Mouse (Mus musculus) heart, embryonic 14.5 days (tissue): ENCODE data around the gene Ifnar1. TPM values are rescaled to one million over a fixed set of nuclear protein-coding genes. Genes with fewer than 3 reads are reported as not detected.
A peak's percentile ranks its signal among the peaks of the same experiment; 100 is the strongest.

Experiments used
- ATAC-seq: fragments of 200-750 bp; cut with Nextera tagmentation; 2 replicates; pipeline ENCODE4 v1.8.0; 2017; ENCODE audit warnings: low read depth, moderate TSS enrichment; ENCODE audit not compliant: insufficient number of reproducible peaks, insufficient read depth, low FRiP score
- H3K27ac ChIP-seq, 2 experiments: fragments of 200-500 bp in 1 of 2; fragments of 300-500 bp in 1 of 2; sonication (generic) in 1 of 2; replicated peaks in 1 of 2; 2 replicates each; pipeline ENCODE4 v1.5.1; 2012 to 2014; ENCODE audit warnings: low read depth in 2 of 2, low read length in 2 of 2, control low read depth in 1 of 2, mild to moderate bottlenecking in 1 of 2, mixed read lengths in 1 of 2; ENCODE audit not compliant: control insufficient read depth in 1 of 2, insufficient read depth in 1 of 2
- H3K27me3 ChIP-seq: fragments of 300-500 bp; sonication (generic); 2 replicates; pipeline ENCODE4 v1.6.1; 2014; ENCODE audit warnings: mild to moderate bottlenecking, low read length, control low read depth; ENCODE audit not compliant: control insufficient read depth, insufficient read depth
- H3K36me3 ChIP-seq: fragments of 300-500 bp; sonication (generic); 2 replicates; pipeline ENCODE4 v1.6.1; 2014; ENCODE audit warnings: mild to moderate bottlenecking, control low read depth, low read length, mixed read lengths; ENCODE audit not compliant: control insufficient read depth, insufficient read depth
- H3K4me1 ChIP-seq, 2 experiments: fragments of 200-500 bp in 1 of 2; fragments of 300-500 bp in 1 of 2; sonication (generic) in 1 of 2; 2 replicates each; pipeline ENCODE4 v1.6.1; 2012 to 2014; ENCODE audit warnings: low read length in 2 of 2, control low read depth in 1 of 2, mixed read lengths in 1 of 2; ENCODE audit not compliant: control insufficient read depth in 2 of 2, insufficient read depth in 2 of 2
- H3K4me2 ChIP-seq: fragments of 300-500 bp; sonication (generic); 2 replicates; pipeline ENCODE4 v1.6.1; 2014; ENCODE audit warnings: mild to moderate bottlenecking, low read length
- H3K4me3 ChIP-seq, 2 experiments: fragments of 200-500 bp in 1 of 2; fragments of 300-500 bp in 1 of 2; sonication (generic) in 1 of 2; 2 replicates each; pipeline ENCODE4 v1.5.1; 2012 to 2014; ENCODE audit warnings: low read length in 2 of 2, mild to moderate bottlenecking in 2 of 2, control low read depth in 1 of 2, low read depth in 1 of 2, moderate library complexity in 1 of 2; ENCODE audit not compliant: control insufficient read depth in 1 of 2, insufficient read depth in 1 of 2
- H3K9ac ChIP-seq: fragments of 300-500 bp; sonication (generic); 2 replicates; pipeline ENCODE4 v1.6.1; 2014; ENCODE audit warnings: mild to moderate bottlenecking, low read length
- H3K9me3 ChIP-seq: fragments of 300-500 bp; sonication (generic); 2 replicates; pipeline ENCODE4 v1.6.1; 2016; ENCODE audit warnings: low read length, control low read depth; ENCODE audit not compliant: control insufficient read depth
- WGBS: fragments of 180-500 bp; shearing (Covaris S2); extraction: QIAGEN DNeasy Blood & Tissue Kit; methylation state at CpG from one replicate; pipeline ENCODE4 v1.1.7; 2014; 5-methylcytosine and 5-hydroxymethylcytosine counted together
- polyA plus RNA-seq: library from polyadenylated mRNA; unstranded; fragments of >200 nt; fragmentation: Nextera tagmentation; extraction: Ambion mirVana; gene quantifications from 2 replicates; pipeline ENCODE4 v1.2.1, GENCODE M21; 2014

The Ifnar1 gene
- polyA plus RNA-seq, 1 experiment from 2014 or later = 45.1 TPM

DNA sequence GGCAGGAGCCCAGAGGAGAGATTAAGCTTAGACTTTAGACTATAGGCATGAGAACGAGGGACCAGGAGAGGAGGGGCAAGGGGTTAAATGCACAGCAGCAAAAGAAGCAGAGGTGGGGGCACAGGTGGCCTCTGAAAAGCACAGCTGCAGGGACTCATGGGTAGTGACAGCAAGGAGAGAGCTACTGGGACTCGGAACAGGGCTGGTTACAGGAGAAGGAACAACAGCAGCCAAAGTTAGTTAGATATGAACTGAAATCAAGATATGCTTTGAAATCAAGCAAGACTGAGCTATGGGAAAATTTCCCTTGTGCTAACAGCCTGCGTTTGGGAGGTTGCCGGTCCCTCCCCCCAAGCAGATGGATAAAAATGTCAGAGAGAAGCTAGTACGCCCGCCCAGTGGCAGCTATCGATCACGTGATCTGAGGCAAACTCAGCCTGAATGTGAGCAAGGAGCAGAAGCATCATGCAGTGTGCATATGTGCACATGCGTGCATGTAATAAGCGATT lies 56.6 kb downstream of the Ifnar1 start:
- no peak overlapping the region for H3K4me3 ChIP-seq
- H3K27ac ChIP-seq = peak overlapping the region; percentile 5 to 30; a peak in 2 of 4 replicates
- no peaks in the 10 kb centered on the region for H3K27me3 ChIP-seq
- no peak for ATAC-seq
- H3K9ac ChIP-seq = peak overlapping the region; percentile 28; the same call in 1 of the 2 replicates
- peaks cover 34 to 42% of the 10 kb centered on the region in 2 experiments for H3K4me1 ChIP-seq
- H3K4me2 ChIP-seq = peak overlapping the region; percentile 39
- 37% methylated on average over 10 of the region's 10 CpGs for WGBS
- no peaks in the 10 kb centered on the region for H3K9me3 ChIP-seq
- no peaks in the 10 kb centered on the region for H3K36me3 ChIP-seq

GRCm38 (mm10) chr16:91543619-91544018 lies 58.6 kb downstream of the Ifnar1 start:
- H3K27ac ChIP-seq = no peak overlapping the region
- H3K9ac ChIP-seq = no peak overlapping the region
- no peaks in the 10 kb centered on the region for H3K36me3 ChIP-seq
- no peak overlapping the region for H3K4me3 ChIP-seq
- H3K27me3 ChIP-seq = no peaks in the 10 kb centered on the region
- ATAC-seq = no peak
- peaks cover 25 to 30% of the 10 kb centered on the region in 2 experiments for H3K4me1 ChIP-seq
- no peak overlapping the region for H3K4me2 ChIP-seq
- 97% methylated on average over 1 of the region's 1 CpGs for WGBS
- no peaks in the 10 kb centered on the region for H3K9me3 ChIP-seq

GRCm38 (mm10) chr16:91545597-91546281 lies 60.7 kb downstream of the Ifnar1 start:
- H3K4me3 ChIP-seq = no peak overlapping the region
- ATAC-seq = no peak
- H3K9ac ChIP-seq = peak overlapping the region; percentile 99
- H3K4me2 ChIP-seq = peak overlapping the region; percentile 90
- H3K36me3 ChIP-seq = 0 out of 2 replicates have a peak, but pooled peaks cover 4% of the 10 kb centered on the region
- WGBS = 41% methylated on average over 10 of the region's 10 CpGs
- H3K27ac ChIP-seq = peak overlapping the region; percentile 69 to 95
- peaks cover 25 to 45% of the 10 kb centered on the region in 2 experiments for H3K4me1 ChIP-seq
- H3K9me3 ChIP-seq = no peaks in the 10 kb centered on the region
- no peaks in the 10 kb centered on the region for H3K27me3 ChIP-seq

DNA sequence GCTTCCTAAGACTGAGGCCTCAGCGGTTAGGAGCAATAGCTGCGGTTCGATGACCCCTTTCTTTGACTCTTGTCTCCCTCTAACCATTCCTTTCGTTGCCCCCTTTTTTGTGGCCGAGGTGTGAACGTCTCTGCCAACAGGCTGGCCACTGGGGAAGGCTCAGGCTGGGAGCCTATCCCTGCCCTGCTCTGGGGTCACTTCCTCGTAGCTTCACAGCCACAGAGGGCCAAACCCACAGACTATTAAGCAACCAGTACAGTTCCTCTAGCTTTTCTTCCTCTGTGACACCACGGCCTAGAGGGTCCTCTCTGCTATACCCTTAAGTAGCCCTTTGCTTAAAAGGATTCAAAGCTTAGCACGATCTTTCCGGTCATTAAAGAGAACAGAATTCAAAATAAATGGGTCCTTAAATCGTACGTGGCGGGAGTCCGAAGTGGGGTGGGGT lies 61.4 kb downstream of the Ifnar1 start:
- 0 out of 2 replicates have a peak, but pooled peaks cover 4% of the 10 kb centered on the region for H3K36me3 ChIP-seq
- WGBS = 13% methylated on average over 14 of the region's 14 CpGs
- H3K4me1 ChIP-seq = peaks cover 29 to 50% of the 10 kb centered on the region in 2 experiments
- no peaks in the 10 kb centered on the region for H3K27me3 ChIP-seq
- peak; percentile 11; the same call in 1 of the 2 replicates for ATAC-seq
- no peaks in the 10 kb centered on the region for H3K9me3 ChIP-seq
- peak overlapping the region; percentile 99 for H3K9ac ChIP-seq
- peak overlapping the region; percentile 87 to 100 for H3K4me3 ChIP-seq
- H3K4me2 ChIP-seq = peak overlapping the region; percentile 90
- peak overlapping the region; percentile 69 to 95 for H3K27ac ChIP-seq

- Histone ChIP-seq H3K4me1 (peaks cover 30 to 50% of the 10 kb centered on the region in 2 experiments), H3K9me3 (no peaks in the 10 kb centered on the region), H3K9ac (peak within 1 kb of the TSS; percentile 99), H3K27me3 (no peaks in the 10 kb centered on the region), H3K36me3 (0 out of 2 replicates have a peak, but pooled peaks cover 4% of the 10 kb centered on the region), H3K27ac (peak within 1 kb of the TSS; percentile 85 to 95), H3K4me2 (peak within 1 kb of the TSS; percentile 90), H3K4me3 (peak within 1 kb of the TSS; percentile 87 to 100)
- under 1% methylated on average over 51 of the region's 74 CpGs for WGBS
- ATAC-seq = peak; percentile 85
Measured at GRCm38 (mm10) chr16:91546836-91547741, 62.1 kb downstream of the Ifnar1 start, which contains the start of gene Ifngr2. TSS of gene Ifngr2 (plus strand) at chr16:91547072.

- H3K4me3 ChIP-seq = peak overlapping the region; percentile 87 to 100
- peak overlapping the region; percentile 41 to 95; a peak in 3 of 4 replicates for H3K27ac ChIP-seq
- H3K9me3 ChIP-seq = no peaks in the 10 kb centered on the region
- ATAC-seq = no peak
- peak overlapping the region; percentile 99 for H3K9ac ChIP-seq
- WGBS = 18% methylated on average over 5 of the region's 5 CpGs
- H3K4me1 ChIP-seq = peaks cover 35 to 58% of the 10 kb centered on the region in 2 experiments
- peaks cover 9% of the 10 kb centered on the region; the same call in 1 of the 2 replicates for H3K36me3 ChIP-seq
- H3K4me2 ChIP-seq = peak overlapping the region; percentile 90
- H3K27me3 ChIP-seq = no peaks in the 10 kb centered on the region
Measured at GRCm38 (mm10) chr16:91547974-91548373, 62.9 kb downstream of the Ifnar1 start.

DNA sequence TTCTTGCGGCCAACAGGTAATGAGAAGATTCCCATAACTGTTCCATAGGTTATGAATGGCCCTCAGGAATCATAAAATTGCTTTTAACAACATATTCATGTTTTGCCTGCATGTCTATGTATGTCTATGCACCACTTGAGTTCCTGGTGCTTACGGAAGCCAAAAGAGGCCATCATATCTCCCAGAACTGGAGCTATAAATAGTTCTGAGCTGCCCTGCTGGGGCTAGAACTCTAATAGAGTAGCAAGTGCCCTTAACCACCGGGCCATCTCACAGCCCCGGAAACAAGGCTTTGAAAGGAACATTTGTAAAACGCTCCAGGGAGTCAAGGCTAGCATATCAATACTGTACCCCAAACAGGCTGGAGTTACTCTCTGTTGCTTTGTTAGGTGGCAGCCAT lies 63.5 kb downstream of the Ifnar1 start:
- no peaks in the 10 kb centered on the region for H3K27me3 ChIP-seq
- H3K36me3 ChIP-seq = peaks cover 9% of the 10 kb centered on the region; the same call in 1 of the 2 replicates
- no peak for ATAC-seq
- peaks cover 40 to 64% of the 10 kb centered on the region in 2 experiments for H3K4me1 ChIP-seq
- H3K9ac ChIP-seq = peak overlapping the region; percentile 99
- peak overlapping the region; percentile 31 to 100; a peak in 3 of 4 replicates for H3K4me3 ChIP-seq
- H3K9me3 ChIP-seq = no peaks in the 10 kb centered on the region
- 16% methylated on average over 5 of the region's 5 CpGs for WGBS
- peak overlapping the region; percentile 90 for H3K4me2 ChIP-seq
- peak overlapping the region; percentile 81 to 95 for H3K27ac ChIP-seq
